Mouse (Mus musculus): ENCODE data around the gene Bcl2. TPM values are rescaled to one million over a fixed set of nuclear protein-coding genes. Genes with fewer than 3 reads are reported as not detected.

Bcl2 gene
- total and polyA plus RNA-seq, 2 experiments from 2014 or later = 9.0 to 13.5 TPM

DNA sequence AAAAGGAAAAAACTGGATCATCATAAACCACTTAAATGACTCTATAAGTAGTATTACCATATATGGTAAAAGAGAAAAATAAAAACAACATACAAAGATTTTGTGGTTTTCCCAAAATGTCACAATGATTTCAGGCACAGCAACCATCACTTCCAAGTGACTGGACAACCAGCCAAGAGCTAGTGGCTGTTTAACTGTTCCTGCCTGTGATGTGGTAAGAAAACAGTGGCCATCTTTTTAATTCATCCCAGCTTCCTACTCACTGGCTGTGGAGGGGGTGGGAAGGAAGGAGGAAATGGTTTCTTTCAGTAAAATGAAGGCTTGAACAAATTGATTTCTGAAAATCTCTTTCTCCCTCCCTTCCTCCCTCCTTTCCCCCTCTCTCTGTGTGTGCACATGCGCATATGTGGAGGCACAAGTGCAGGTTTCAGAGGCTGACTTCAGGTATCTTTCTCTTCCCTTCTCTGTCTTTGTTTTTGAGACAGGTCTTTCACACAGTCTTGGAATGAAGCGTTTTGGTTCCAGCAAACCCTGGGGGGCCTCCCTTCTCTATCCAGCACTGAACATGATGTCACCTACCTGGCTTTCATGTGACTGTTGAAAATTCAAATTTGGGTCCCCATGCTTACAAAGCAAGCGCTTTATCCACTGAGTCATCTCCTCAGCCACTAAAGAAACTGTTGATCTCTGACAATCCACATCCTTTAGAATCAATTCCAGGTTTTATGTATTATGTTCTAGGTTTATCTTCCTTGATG lies 93.7 kb downstream of the Bcl2 start:
- TF ChIP-seq CTCF (IDR thresholded peaks at IDR 0.05) = no peak
- H3K4me3 ChIP-seq (ENCODE audit: low read depth, low read length) = no peak overlapping the region
- WGBS = 68% methylated on average over 3 of the region's 3 CpGs

DNA sequence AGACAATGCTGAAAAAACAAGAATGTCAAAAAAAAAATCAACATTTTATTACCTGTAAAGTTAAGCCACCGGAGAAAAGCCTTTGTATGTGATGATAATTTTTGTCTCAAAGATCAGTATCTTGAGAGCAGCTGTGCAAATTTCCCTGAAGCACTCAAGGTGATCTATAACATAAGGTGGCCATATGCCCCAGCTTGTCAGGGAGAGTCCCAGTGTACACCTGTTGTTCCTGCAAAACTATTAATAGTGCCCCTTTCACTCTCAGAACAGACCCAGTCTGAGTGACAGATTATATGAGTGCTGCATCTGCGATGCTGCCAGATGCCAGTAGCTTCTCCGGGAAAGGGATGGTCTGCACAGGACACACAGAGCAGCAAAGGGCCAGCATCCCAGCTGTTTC lies 95.3 kb downstream of the Bcl2 start:
- no peaks in the 10 kb centered on the region for H3K9me3 ChIP-seq (ENCODE audit: low read length)
- no peak for TF ChIP-seq CTCF (IDR thresholded peaks at IDR 0.05)
- DNase-seq (ENCODE audit: low spot score) = no peak
- no peak overlapping the region for H3K4me3 ChIP-seq (ENCODE audit: low read depth, low read length)
- ATAC-seq (ENCODE audit: low FRiP score) = no peak
- H3K27me3 ChIP-seq (ENCODE audit: insufficient read depth, low read length) = no peaks in the 10 kb centered on the region
- no peak overlapping the region for H3K9ac ChIP-seq (replicated peaks; ENCODE audit: low read length, poor library complexity, severe bottlenecking)
- 89% methylated on average over 3 of the region's 3 CpGs for WGBS
- no peak overlapping the region for H3K4me2 ChIP-seq (ENCODE audit: low read depth, low read length, poor library complexity, severe bottlenecking)
- no peak overlapping the region for H3K27ac ChIP-seq (ENCODE audit: low read depth, low read length)
- no peaks in the 10 kb centered on the region for H3K36me3 ChIP-seq (ENCODE audit: insufficient read depth, low read length)
- H3K4me1 ChIP-seq (ENCODE audit: insufficient read depth, low read length) = no peaks in the 10 kb centered on the region

More for the DNA sequence above, 93.7 kb downstream of the Bcl2 start:
- Histone ChIP-seq H3K9ac (replicated peaks; ENCODE audit: low read length, poor library complexity, severe bottlenecking) (no peak overlapping the region), H3K27me3 (ENCODE audit: insufficient read depth, low read length) (no peaks in the 10 kb centered on the region), H3K4me1 (ENCODE audit: insufficient read depth, low read length) (peaks cover 4% of the 10 kb centered on the region; the same call in 1 of the 2 replicates), H3K36me3 (ENCODE audit: insufficient read depth, low read length) (no peaks in the 10 kb centered on the region), H3K27ac (ENCODE audit: low read depth, low read length) (no peak overlapping the region), H3K4me2 (ENCODE audit: low read depth, low read length, poor library complexity, severe bottlenecking) (no peak overlapping the region), H3K9me3 (ENCODE audit: low read length) (no peaks in the 10 kb centered on the region)
- DNase-seq (ENCODE audit: low spot score) (no peak), ATAC-seq (ENCODE audit: low FRiP score) (peak; percentile 15; the same call in 1 of the 2 replicates)

DNA sequence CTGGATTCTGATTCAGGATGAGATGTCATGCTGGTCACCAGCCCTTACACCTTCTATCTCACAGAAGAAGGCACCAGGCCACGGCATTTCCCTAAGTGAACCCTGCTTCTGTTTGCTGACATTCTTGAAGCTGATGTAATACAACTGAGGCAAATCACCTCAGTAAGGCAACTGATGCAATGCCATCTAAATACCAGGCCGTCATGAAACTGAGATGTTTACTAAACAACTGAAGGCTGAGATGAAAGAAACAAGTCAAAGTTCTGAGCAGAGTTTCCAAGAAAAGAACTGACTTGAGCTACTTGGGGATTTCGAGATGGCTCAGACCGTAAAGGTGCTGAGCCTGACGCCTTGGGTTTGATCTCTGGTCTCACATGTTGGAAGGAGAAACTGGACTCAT lies 97.1 kb downstream of the Bcl2 start:
- H3K4me1 ChIP-seq (ENCODE audit: insufficient read depth, low read length) = no peaks in the 10 kb centered on the region
- no peaks in the 10 kb centered on the region for H3K9me3 ChIP-seq (ENCODE audit: low read length)
- DNase-seq (ENCODE audit: low spot score) = no peak
- no peaks in the 10 kb centered on the region for H3K36me3 ChIP-seq (ENCODE audit: insufficient read depth, low read length)
- TF ChIP-seq CTCF (IDR thresholded peaks at IDR 0.05) = no peak
- H3K9ac ChIP-seq (replicated peaks; ENCODE audit: low read length, poor library complexity, severe bottlenecking) = no peak overlapping the region
- H3K27me3 ChIP-seq (ENCODE audit: insufficient read depth, low read length) = no peaks in the 10 kb centered on the region
- H3K4me2 ChIP-seq (ENCODE audit: low read depth, low read length, poor library complexity, severe bottlenecking) = no peak overlapping the region
- no peak overlapping the region for H3K4me3 ChIP-seq (ENCODE audit: low read depth, low read length)
- ATAC-seq (ENCODE audit: low FRiP score) = no peak
- WGBS = 91% methylated on average over 5 of the region's 5 CpGs
- no peak overlapping the region for H3K27ac ChIP-seq (ENCODE audit: low read depth, low read length)

DNA sequence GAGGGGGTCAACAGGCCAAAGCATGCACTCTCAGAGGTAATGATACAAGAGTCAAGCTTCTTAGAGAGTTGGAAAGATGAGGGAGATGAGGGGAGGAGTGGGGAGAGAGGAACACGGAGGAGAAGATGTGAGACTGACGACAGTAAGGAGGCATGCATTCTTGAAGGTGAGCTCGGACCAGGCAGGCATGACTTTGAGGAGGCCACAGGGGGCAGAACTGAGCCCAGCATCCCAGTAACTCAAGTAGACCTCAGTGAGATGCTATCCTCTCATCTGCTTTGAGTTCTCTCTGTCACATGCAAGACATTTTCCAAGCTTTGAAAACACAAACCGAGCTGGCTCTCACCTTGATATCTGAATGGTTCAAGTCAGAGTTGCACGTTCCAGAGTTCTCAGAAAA lies 100.7 kb downstream of the Bcl2 start:
- no peak for ATAC-seq (ENCODE audit: low FRiP score)
- H3K36me3 ChIP-seq (ENCODE audit: insufficient read depth, low read length) = no peaks in the 10 kb centered on the region
- WGBS = 78% methylated on average over 5 of the region's 5 CpGs

DNA sequence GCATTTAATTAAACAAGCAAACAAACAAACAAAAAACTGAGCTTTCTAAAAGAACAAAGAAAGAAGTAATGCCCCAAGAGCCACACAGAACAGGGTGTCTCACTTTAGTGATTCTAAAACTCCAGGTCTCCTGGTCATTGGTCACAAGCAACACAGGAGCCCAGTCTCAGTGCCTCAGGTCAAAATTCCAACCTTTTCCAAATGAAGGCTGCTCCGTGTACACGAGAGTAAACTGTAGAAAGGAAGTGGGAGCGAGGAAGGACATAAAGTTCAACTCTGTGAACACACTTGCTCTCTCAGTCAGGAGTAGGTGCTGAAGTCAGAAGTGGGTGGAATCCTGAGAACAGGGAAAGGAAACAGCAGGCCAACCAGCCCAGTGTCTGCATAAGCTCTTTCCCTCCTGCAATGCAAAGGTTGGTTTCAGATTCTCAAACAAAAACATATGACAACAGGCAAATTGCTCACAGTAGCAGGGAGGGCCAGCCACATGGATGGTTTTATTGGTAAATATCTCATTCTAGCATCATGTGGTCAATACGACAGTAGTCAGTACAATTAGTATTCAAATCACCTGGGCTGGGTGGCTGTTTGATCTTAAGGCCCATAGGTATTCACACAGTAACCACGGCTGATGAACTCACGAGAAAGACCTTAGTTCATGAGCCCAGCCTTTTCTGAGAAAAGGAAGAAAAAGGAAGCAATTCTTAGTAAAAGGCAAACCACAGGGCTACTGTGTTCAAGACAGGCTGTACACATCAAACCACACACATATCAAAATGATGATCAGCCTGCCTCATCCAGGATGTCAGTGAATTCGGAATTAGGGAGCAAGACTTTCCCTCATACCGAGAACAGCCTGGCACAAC lies 101.7 kb downstream of the Bcl2 start:
- WGBS = 84% methylated on average over 8 of the region's 8 CpGs
- no peak overlapping the region for H3K4me3 ChIP-seq (ENCODE audit: low read depth, low read length)
- ATAC-seq (ENCODE audit: low FRiP score) = no peak

More for the DNA sequence above, 100.7 kb downstream of the Bcl2 start:
- no peak for TF ChIP-seq CTCF (IDR thresholded peaks at IDR 0.05)
- Histone ChIP-seq H3K27ac (ENCODE audit: low read depth, low read length) (no peak overlapping the region), H3K9me3 (ENCODE audit: low read length) (no peaks in the 10 kb centered on the region), H3K4me1 (ENCODE audit: insufficient read depth, low read length) (no peaks in the 10 kb centered on the region), H3K4me2 (ENCODE audit: low read depth, low read length, poor library complexity, severe bottlenecking) (no peak overlapping the region), H3K9ac (replicated peaks; ENCODE audit: low read length, poor library complexity, severe bottlenecking) (no peak overlapping the region), H3K4me3 (ENCODE audit: low read depth, low read length) (no peak overlapping the region), H3K27me3 (ENCODE audit: insufficient read depth, low read length) (no peaks in the 10 kb centered on the region)
- no peak for DNase-seq (ENCODE audit: low spot score)

DNA sequence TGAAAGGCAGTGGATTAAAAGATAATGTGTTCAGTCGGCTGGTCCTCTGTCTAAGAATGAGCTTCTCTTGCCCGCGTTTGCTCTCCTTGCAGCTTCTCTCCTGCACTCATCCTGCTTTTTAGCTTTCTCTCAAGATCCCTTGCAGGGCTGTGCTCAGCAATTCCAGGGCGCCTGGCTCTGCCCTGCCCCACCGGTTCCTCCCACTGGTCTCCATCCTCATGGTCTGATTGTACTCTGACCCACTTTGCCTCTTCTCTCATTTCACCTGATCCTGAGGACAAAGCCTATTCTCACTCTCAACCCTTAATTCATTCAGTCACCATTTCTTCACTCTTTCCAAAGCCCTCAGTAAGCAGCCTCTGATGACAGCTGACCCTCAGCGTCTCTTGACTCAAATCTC lies 102.8 kb downstream of the Bcl2 start:
- Histone ChIP-seq H3K4me2 (ENCODE audit: low read depth, low read length, poor library complexity, severe bottlenecking) (no peak overlapping the region), H3K4me3 (ENCODE audit: low read depth, low read length) (no peak overlapping the region), H3K27me3 (ENCODE audit: insufficient read depth, low read length) (no peaks in the 10 kb centered on the region), H3K9ac (replicated peaks; ENCODE audit: low read length, poor library complexity, severe bottlenecking) (no peak overlapping the region), H3K9me3 (ENCODE audit: low read length) (no peaks in the 10 kb centered on the region), H3K27ac (ENCODE audit: low read depth, low read length) (no peak overlapping the region), H3K4me1 (ENCODE audit: insufficient read depth, low read length) (no peaks in the 10 kb centered on the region), H3K36me3 (ENCODE audit: insufficient read depth, low read length) (no peaks in the 10 kb centered on the region)
- TF ChIP-seq CTCF (IDR thresholded peaks at IDR 0.05) = no peak
- 38% methylated on average over 6 of the region's 6 CpGs for WGBS
- DNase-seq (ENCODE audit: low spot score) (no peak), ATAC-seq (ENCODE audit: low FRiP score) (no peak)

More for the DNA sequence above, 101.7 kb downstream of the Bcl2 start:
- H3K27ac ChIP-seq (ENCODE audit: low read depth, low read length) = no peak overlapping the region
- H3K9me3 ChIP-seq (ENCODE audit: low read length) = no peaks in the 10 kb centered on the region
- TF ChIP-seq CTCF (IDR thresholded peaks at IDR 0.05) = no peak
- no peaks in the 10 kb centered on the region for H3K4me1 ChIP-seq (ENCODE audit: insufficient read depth, low read length)
- no peak overlapping the region for H3K9ac ChIP-seq (replicated peaks; ENCODE audit: low read length, poor library complexity, severe bottlenecking)
- DNase-seq (ENCODE audit: low spot score) = no peak
- no peaks in the 10 kb centered on the region for H3K27me3 ChIP-seq (ENCODE audit: insufficient read depth, low read length)
- H3K36me3 ChIP-seq (ENCODE audit: insufficient read depth, low read length) = no peaks in the 10 kb centered on the region
- no peak overlapping the region for H3K4me2 ChIP-seq (ENCODE audit: low read depth, low read length, poor library complexity, severe bottlenecking)

Measured in midbrain, postnatal 0 days (tissue).